Mouse (Mus musculus) neural tube, embryonic 12.5 days (tissue): ENCODE data around the gene Efcab6. TPM values are rescaled to one million over a fixed set of nuclear protein-coding genes. Genes with fewer than 3 reads are reported as not detected.
A peak's percentile ranks its signal among the peaks of the same experiment; 100 is the strongest.

Source experiments
- ATAC-seq: fragments of 200-750 bp; cut with Nextera tagmentation; 2 replicates; pipeline ENCODE4 v1.8.0; 2017; ENCODE audit warnings: low read depth, mild to moderate bottlenecking, moderate TSS enrichment, moderate library complexity; ENCODE audit not compliant: low FRiP score
- H3K27ac ChIP-seq: fragments of 300-500 bp; sonication (generic); 2 replicates; pipeline ENCODE4 v1.5.1; 2016
- H3K27me3 ChIP-seq: fragments of 300-500 bp; sonication (generic); replicated peaks from 2 replicates; pipeline ENCODE4 v1.6.1; 2016; ENCODE audit warnings: mild to moderate bottlenecking
- H3K36me3 ChIP-seq: fragments of 300-500 bp; sonication (generic); 2 replicates; pipeline ENCODE4 v1.6.1; 2016; ENCODE audit warnings: mild to moderate bottlenecking
- H3K4me1 ChIP-seq: fragments of 300-500 bp; sonication (generic); 2 replicates; pipeline ENCODE4 v1.6.1; 2016
- H3K4me2 ChIP-seq: fragments of 300-500 bp; sonication (generic); replicated peaks from 2 replicates; pipeline ENCODE4 v1.6.1; 2016; ENCODE audit warnings: mild to moderate bottlenecking
- H3K4me3 ChIP-seq: fragments of 300-500 bp; sonication (generic); 2 replicates; pipeline ENCODE4 v1.5.1; 2016
- H3K9ac ChIP-seq: fragments of 300-500 bp; sonication (generic); 2 replicates; pipeline ENCODE4 v1.6.1; 2016; ENCODE audit warnings: mild to moderate bottlenecking
- H3K9me3 ChIP-seq: fragments of 300-500 bp; sonication (generic); 2 replicates; pipeline ENCODE4 v1.6.1; 2016; ENCODE audit warnings: mild to moderate bottlenecking
- WGBS: fragments of 180-500 bp; shearing (Covaris S2); methylation state at CpG from one replicate; pipeline ENCODE4 v1.1.7; 2016; 5-methylcytosine and 5-hydroxymethylcytosine counted together
- polyA plus RNA-seq: library from polyadenylated mRNA; unstranded; fragments of >200 nt; fragmentation: Nextera tagmentation; extraction: Ambion mirVana; gene quantifications from 2 replicates; pipeline ENCODE4 v1.2.1, GENCODE M21; 2016

The Efcab6 gene
- polyA plus RNA-seq, 1 experiment from 2014 or later, result 0.46 TPM

DNA sequence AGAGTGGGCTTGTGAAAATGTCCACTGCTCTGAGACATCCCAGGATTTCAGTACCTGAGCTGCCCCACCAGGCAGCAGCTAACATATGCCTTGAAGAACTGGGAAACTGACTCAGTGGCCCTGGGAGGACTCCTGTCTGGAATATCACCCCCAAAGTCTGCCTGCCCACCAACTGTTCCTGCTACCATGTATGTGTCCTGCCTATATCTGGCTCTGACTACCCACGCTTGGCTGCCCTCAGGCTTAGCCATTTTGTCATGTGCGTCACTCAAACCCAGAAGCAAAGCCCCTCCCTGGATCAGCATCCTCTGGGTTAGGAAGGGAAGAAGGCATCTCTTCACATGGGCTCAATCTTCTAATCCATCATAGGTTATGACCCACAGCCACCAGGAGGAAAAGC lies 14.3 kb upstream of the Efcab6 start:
- Histone ChIP-seq H3K9me3 (no peaks in the 10 kb centered on the region), H3K4me2 (no peak overlapping the region), H3K27me3 (peaks cover 4% of the 10 kb centered on the region; the same call in 1 of the 2 replicates), H3K36me3 (no peaks in the 10 kb centered on the region), H3K4me1 (peaks cover 4% of the 10 kb centered on the region), H3K4me3 (no peak overlapping the region), H3K27ac (no peak overlapping the region), H3K9ac (no peak overlapping the region)
- ATAC-seq, result no peak
- WGBS, result 92% methylated on average over 2 of the region's 2 CpGs

DNA sequence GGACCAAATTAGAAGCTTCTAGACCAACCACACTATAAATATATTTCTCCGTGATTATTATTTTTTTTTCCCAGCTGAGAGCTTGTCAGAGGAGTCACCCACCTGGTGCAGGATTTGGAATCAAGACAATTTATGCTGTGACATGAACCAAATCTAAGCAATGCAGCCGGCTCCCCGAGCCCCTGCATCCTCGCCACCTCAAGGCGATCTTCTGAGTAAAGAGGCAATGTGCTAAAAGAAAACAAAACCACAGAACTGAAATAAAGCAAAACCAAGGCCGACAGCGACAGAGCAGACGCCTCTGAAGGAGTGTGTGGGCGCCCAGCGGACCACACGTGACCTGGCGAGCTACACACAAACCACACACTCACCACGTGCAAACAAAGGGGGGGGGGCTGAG lies 13.5 kb upstream of the Efcab6 start:
- no peaks in the 10 kb centered on the region for H3K36me3 ChIP-seq
- no peak overlapping the region for H3K4me2 ChIP-seq
- H3K9me3 ChIP-seq, result no peaks in the 10 kb centered on the region
- peaks cover 4% of the 10 kb centered on the region; the same call in 1 of the 2 replicates for H3K27me3 ChIP-seq
- no peak overlapping the region for H3K4me3 ChIP-seq
- no peak for ATAC-seq
- H3K4me1 ChIP-seq, result peaks cover 8% of the 10 kb centered on the region
- H3K27ac ChIP-seq, result no peak overlapping the region
- no peak overlapping the region for H3K9ac ChIP-seq
- WGBS, result 80% methylated on average over 13 of the region's 13 CpGs

DNA sequence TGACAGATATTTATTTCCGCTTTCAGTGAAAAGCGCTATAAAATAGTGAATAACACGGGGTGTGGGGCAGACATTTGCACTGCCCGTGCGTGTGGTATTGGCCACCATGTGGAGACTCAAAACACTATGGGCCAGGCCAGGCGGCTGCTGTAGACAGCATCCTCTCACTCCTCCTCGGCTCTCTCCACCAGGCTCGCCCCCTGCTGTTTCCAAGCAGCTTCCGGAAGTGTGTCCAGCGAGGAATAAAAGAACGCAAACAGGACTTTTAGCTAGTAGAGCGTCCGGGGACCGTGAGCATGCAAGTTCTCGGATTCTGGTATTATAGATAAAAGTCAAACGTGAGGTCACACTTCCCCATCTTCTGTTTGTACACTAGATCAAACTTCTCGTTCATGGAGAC lies 12.0 kb upstream of the Efcab6 start:
- Histone ChIP-seq H3K36me3 (no peaks in the 10 kb centered on the region), H3K27ac (no peak overlapping the region), H3K9ac (no peak overlapping the region), H3K27me3 (peaks cover 8% of the 10 kb centered on the region; the same call in 1 of the 2 replicates), H3K4me1 (peaks cover 8% of the 10 kb centered on the region), H3K4me3 (no peak overlapping the region), H3K4me2 (no peak overlapping the region), H3K9me3 (no peaks in the 10 kb centered on the region)
- whole genome bisulfite sequencing, result 63% methylated on average over 17 of the region's 17 CpGs
- ATAC-seq, result no peak

DNA sequence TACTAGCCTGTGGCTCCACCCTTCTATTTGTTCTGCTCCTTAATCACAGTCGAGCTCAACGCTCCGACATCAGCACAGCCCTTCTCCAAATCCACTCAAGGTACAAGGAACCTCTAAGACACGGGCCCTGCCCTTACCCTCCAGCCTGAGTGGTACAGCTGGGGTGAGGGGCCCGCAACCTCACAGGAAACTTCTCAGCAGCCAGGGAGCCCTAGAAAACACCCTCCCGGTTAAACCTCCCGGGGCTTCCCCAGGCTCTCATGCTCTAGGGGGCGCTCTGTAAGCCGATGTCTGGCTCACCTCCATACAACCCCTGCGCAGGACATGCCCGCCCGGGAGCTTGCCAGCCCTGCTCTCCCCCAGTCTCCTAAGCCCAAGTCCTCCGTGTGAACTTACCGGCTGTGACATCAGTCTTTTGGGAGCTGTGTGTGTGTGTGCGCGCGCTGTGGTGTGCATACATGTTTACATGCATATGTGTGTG lies 9.6 kb upstream of the Efcab6 start:
- peak overlapping the region; percentile 44 for H3K4me2 ChIP-seq
- ATAC-seq, result peak; percentile 46; the same call in 1 of the 2 replicates
- no peak overlapping the region for H3K27ac ChIP-seq
- no peaks in the 10 kb centered on the region for H3K36me3 ChIP-seq
- H3K9me3 ChIP-seq, result no peaks in the 10 kb centered on the region
- no peak overlapping the region for H3K9ac ChIP-seq
- no peak overlapping the region for H3K4me3 ChIP-seq
- 16% methylated on average over 17 of the region's 17 CpGs for WGBS
- peaks cover 14% of the 10 kb centered on the region for H3K4me1 ChIP-seq
- peaks cover 18% of the 10 kb centered on the region for H3K27me3 ChIP-seq

DNA sequence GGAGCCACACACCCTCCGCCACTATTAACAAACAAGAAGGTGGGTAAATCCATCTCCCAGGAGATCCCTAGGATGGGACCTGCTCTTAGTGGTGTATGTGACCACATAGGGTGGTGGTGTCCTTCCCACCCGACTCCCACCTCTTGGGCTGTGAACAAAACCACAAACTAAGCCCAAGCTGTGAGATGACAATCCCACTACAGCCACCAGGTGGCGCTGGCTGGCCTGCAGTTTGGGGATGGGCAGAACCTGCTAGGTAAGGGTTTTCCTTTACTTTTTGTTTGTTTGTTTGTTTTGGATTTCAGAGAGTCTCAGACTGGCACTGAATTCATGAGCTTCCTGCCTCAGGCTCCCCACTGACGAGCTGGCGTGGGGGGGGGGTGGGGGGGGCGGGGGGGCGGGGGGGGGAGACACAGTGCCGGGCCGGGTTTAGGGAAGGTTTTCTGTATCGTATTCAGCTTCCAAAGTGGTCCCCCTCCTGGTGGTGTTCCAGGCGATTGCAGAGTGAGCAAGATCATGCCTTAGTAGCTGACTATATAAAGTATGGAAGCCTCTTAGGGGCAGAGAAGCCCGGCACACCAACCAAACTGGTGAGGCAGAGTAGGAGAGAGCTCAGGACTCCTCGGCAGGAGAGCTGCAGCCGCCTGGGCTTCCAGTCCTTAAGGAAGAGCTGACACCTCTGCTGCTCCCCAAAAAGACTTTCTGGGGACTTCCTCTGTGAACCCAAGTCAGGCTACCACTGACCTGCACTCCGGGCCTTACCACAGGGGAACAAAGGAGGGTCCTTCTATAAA lies 8.9 kb upstream of the Efcab6 start:
- Histone ChIP-seq H3K4me2 (peak overlapping the region; percentile 44), H3K9ac (no peak overlapping the region), H3K27me3 (peaks cover 24% of the 10 kb centered on the region), H3K27ac (no peak overlapping the region), H3K36me3 (no peaks in the 10 kb centered on the region), H3K4me3 (no peak overlapping the region), H3K4me1 (peaks cover 18% of the 10 kb centered on the region), H3K9me3 (no peaks in the 10 kb centered on the region)
- 10% methylated on average over 13 of the region's 15 CpGs for WGBS
- no peak for ATAC-seq

DNA sequence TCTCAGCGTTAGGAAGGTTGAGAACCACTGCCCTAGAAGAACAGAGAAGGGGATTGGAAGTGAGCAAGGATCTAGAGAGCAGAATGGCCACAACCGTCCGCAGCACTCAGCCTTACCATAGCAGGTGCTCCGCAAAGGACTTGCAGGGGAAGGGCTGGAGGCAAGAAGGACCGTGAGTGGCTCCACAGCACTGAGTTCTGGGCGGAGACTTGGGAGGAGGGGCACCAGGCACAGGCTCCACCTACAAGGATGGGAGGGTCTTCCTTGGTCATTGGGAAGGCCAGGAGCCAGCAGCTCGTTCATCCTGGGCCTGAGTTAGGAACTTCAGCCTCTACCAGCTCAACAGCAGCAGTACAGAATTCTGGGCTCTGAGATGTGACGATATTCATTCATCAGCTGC lies 7.9 kb upstream of the Efcab6 start:
- WGBS, result 21% methylated on average over 8 of the region's 8 CpGs
- no peak overlapping the region for H3K9ac ChIP-seq
- no peak for ATAC-seq
- H3K4me1 ChIP-seq, result peaks cover 18% of the 10 kb centered on the region
- H3K27ac ChIP-seq, result no peak overlapping the region
- H3K4me3 ChIP-seq, result no peak overlapping the region
- no peak overlapping the region for H3K4me2 ChIP-seq
- peaks cover 34% of the 10 kb centered on the region for H3K27me3 ChIP-seq
- no peaks in the 10 kb centered on the region for H3K36me3 ChIP-seq
- H3K9me3 ChIP-seq, result no peaks in the 10 kb centered on the region

DNA sequence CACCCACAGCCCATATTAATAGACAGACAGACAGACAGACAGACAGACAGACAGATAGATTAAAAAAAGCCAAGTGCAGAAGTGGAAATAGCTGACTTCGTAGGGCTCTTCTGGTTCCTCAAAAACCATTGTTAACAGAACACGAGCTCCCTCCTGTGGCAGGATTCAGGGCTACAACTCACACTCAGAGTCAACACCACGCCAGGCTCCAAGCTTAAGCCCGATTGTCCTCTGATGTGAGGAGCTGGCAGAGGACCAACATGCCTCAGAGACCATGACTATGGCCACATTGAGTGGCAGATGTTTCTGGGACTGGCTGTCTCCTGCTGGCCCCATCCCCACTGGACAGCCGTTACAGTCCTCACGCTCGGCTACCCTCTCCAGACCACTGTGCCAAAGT lies 7.0 kb upstream of the Efcab6 start:
- Histone ChIP-seq H3K27ac (no peak overlapping the region), H3K27me3 (peaks cover 34% of the 10 kb centered on the region), H3K4me3 (no peak overlapping the region), H3K4me1 (peaks cover 18% of the 10 kb centered on the region), H3K4me2 (no peak overlapping the region), H3K9ac (no peak overlapping the region), H3K9me3 (no peaks in the 10 kb centered on the region), H3K36me3 (no peaks in the 10 kb centered on the region)
- ATAC-seq, result no peak
- WGBS, result 27% methylated on average over 7 of the region's 7 CpGs

DNA sequence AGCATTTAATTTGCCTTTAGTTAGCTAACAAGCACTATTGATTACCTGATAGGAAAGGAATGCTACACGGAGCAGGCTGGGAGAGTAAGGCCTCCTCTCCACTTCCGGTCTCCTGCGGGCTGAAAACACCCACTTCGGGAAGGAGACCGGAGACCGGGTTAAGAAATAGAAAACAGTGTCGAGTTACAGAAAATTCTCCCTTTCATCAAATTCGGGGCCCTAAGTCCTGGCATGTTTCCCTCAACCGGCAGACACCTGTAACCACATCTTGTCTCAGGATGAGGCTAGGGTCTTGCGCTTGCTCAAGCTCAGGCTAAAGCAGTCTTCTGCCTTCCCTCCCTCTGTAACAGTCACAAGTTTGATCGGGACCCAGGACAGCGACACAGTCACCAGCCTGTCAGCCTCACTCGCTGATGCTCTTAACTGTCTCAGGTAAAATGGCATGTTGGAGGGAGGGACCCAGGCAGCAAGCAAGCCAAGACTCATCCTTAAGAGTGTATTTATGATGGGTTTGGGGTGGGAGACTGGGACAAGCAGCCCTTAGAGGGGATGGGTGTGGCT lies 5.0 kb upstream of the Efcab6 start:
- H3K27ac ChIP-seq, result no peak overlapping the region
- H3K36me3 ChIP-seq, result no peaks in the 10 kb centered on the region
- peak overlapping the region; percentile 19; the same call in 1 of the 2 replicates for H3K4me2 ChIP-seq
- 7% methylated on average over 13 of the region's 13 CpGs for WGBS
- H3K27me3 ChIP-seq, result peaks cover 35% of the 10 kb centered on the region
- peaks cover 19% of the 10 kb centered on the region for H3K4me1 ChIP-seq
- H3K9ac ChIP-seq, result no peak overlapping the region
- no peaks in the 10 kb centered on the region; the same call in 1 of the 2 replicates for H3K9me3 ChIP-seq
- no peak for ATAC-seq
- H3K4me3 ChIP-seq, result no peak overlapping the region

DNA sequence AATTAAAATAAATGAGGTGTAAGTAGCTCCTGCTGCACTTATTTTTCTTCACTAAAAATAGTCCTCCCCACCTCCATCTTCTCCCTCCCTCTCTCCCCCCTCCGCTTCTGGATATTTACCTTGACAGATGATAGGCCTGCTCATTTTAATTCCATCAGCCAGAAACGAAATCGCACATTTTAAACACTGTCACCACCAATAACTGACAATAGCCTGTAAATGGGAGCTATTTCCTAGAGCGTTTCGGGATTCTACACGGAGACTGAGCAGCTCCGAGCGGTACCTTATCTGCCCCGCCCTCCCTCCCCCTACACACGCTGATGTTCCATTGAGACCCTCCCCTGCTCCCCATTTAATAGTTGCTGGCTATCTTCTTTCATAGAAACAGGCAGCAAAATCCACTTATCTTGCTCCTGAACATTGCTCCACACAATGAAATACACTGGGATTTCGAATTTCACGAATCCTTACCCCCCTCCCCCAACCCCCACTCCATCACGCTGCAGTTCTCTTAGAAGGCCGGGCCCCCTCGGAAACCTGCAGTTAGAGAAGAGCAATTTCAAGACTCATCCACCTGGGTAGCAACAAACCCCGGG lies 4.4 kb upstream of the Efcab6 start:
- Histone ChIP-seq H3K9ac (no peak overlapping the region), H3K9me3 (no peaks in the 10 kb centered on the region; the same call in 1 of the 2 replicates), H3K36me3 (no peaks in the 10 kb centered on the region), H3K4me3 (no peak overlapping the region), H3K4me2 (peak overlapping the region; percentile 19), H3K27ac (no peak overlapping the region), H3K27me3 (peaks cover 40% of the 10 kb centered on the region), H3K4me1 (peaks cover 20% of the 10 kb centered on the region)
- WGBS, result 9% methylated on average over 16 of the region's 16 CpGs
- ATAC-seq, result no peak

DNA sequence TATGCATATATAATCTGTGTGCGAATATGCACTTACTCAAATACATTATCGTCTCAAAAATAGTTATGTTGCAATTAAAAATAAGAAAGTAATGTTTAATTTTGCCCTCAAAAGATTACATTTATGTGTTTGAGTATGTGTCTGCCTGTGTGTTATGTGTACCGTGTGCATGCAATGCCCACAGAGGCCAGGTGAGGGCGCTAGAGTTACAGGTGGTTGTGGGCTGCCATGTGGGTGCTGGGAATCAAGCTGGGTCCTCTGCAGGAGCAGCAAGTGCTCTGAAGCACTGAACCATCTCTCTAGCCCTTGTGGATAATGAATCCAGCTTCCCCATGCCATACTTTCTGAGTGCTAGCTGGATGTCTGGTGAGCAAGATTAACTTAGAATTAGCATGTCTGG lies 522 bp upstream of the Efcab6 start:
- Histone ChIP-seq H3K27me3 (peaks cover 32% of the 10 kb centered on the region), H3K9ac (no peak overlapping the region), H3K4me2 (no peak overlapping the region), H3K36me3 (no peaks in the 10 kb centered on the region), H3K27ac (no peak overlapping the region), H3K4me3 (no peak overlapping the region), H3K9me3 (no peaks in the 10 kb centered on the region; the same call in 1 of the 2 replicates), H3K4me1 (peaks cover 15% of the 10 kb centered on the region)
- 72% methylated on average over 4 of the region's 4 CpGs for WGBS
- no peak for ATAC-seq

DNA sequence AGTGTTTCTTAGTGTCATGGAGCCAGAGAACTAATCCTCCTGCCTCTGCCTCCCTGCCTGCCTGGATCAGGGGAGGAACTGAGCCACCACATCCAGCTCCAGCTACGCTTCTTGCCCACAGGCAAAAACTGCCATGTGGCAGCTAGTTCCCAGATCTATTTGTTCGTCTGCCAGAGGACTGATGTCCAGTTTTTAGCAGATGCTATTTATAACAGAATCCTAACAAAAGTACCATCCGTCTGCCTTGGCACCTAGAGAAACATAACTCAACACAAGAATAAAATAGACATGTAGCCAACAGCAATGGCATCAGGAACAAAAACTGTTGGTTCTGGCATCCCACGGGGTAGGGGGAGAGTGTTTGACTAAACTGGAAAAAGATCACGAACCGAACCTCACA lies 6.3 kb downstream of the Efcab6 start:
- Histone ChIP-seq H3K9me3 (no peaks in the 10 kb centered on the region), H3K9ac (no peak overlapping the region), H3K4me3 (no peak overlapping the region), H3K27me3 (0 out of 2 replicates have a peak, but pooled peaks cover 4% of the 10 kb centered on the region), H3K4me1 (no peaks in the 10 kb centered on the region), H3K36me3 (no peaks in the 10 kb centered on the region), H3K4me2 (no peak overlapping the region), H3K27ac (no peak overlapping the region)
- 83% methylated on average over 6 of the region's 6 CpGs for WGBS
- ATAC-seq, result no peak

DNA sequence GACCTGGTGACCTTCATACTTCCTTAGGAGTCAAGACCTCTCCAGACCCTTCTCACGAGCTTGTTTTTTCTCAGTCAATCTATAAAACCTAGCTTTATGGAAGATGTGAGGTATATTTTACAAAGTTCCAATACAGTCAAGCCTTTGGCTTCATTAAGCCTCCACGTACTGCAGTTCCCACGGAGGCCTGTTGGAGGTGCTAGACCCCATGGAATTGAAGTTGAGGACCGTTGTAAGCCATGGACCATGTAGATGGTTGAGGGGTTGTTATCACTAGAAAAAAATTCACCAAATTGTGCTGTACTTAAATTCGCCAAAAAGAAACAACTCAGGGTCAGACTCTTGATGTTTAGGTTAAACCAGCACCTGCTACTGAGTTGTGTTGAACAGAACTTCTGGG lies 9.1 kb downstream of the Efcab6 start:
- Histone ChIP-seq H3K9ac (no peak overlapping the region), H3K27me3 (0 out of 2 replicates have a peak, but pooled peaks cover 4% of the 10 kb centered on the region), H3K4me3 (no peak overlapping the region), H3K27ac (no peak overlapping the region), H3K36me3 (no peaks in the 10 kb centered on the region), H3K9me3 (no peaks in the 10 kb centered on the region), H3K4me2 (no peak overlapping the region), H3K4me1 (no peaks in the 10 kb centered on the region)
- ATAC-seq, result no peak
- WGBS, result 71% methylated on average over 5 of the region's 5 CpGs
